Mouse (Mus musculus) colon, adult 2 months (tissue): ENCODE results near the gene Car14. TPM values are rescaled to one million over a fixed set of nuclear protein-coding genes. Genes with fewer than 3 reads are reported as not detected.

Experiments used
- polyA plus RNA-seq: library from polyadenylated mRNA; depleted of rRNA; stranded (reverse); fragments of >200 nt; gene quantifications from 2 replicates; pipeline ENCODE4 v1.2.3, GENCODE M21; 2012; rRNA removed

Car14 gene
- polyA plus RNA-seq: 1.0 and 1.2 TPM in 2 replicates

GRCm38 (mm10) chr3:95904568-95904967 lies at the start of gene Car14:
Car14 (minus strand) TSS chr3:95904691.

GRCm38 (mm10) chr3:95928658-95929503 lies 24.4 kb upstream of the Car14 start, which contains the start of gene Anp32e:
Anp32e (plus strand) TSS chr3:95929246.

GRCm38 (mm10) chr3:95893606-95894316 lies 10.7 kb downstream of the Car14 start, which contains the start of gene Aph1a:
Aph1a (plus strand) TSS chr3:95893969.

GRCm38 (mm10) chr3:95891211-95892065 lies 13.1 kb downstream of the Car14 start, which contains the start of gene BC028528:
BC028528 (minus strand) TSS chr3:95892005.

GRCm38 (mm10) chr3:95881979-95882815 lies 22.3 kb downstream of the Car14 start, which contains the start of gene Ciart:
Ciart (minus strand) TSS chr3:95882251.

GRCm38 (mm10) chr3:95871392-95871867 lies 33.1 kb downstream of the Car14 start, which contains the start of gene Mrps21:
Mrps21 (minus strand) TSS chr3:95871519.

GRCm38 (mm10) chr3:95855502-95856089 lies 48.9 kb downstream of the Car14 start, which contains the start of gene Prpf3:
Prpf3 (minus strand) TSS chr3:95855885.

Other genes starting within 250 kb of the Car14 start
- 300 and 386 TPM in 2 replicates for gene Mcl1, start 245.9 kb downstream of the Car14 start, polyA plus RNA-seq
- gene Adamtsl4, start 216.8 kb downstream of the Car14 start, polyA plus RNA-seq: 27.3 and 37.6 TPM in 2 replicates
- 332 and 406 TPM in 2 replicates for gene Ecm1, start 165.1 kb downstream of the Car14 start, polyA plus RNA-seq
- 24.9 and 25.4 TPM in 2 replicates for gene Tars2, start 144.5 kb downstream of the Car14 start, polyA plus RNA-seq
- 7.4 and 9.9 TPM in 2 replicates for gene Rprd2, start 85.8 kb downstream of the Car14 start, polyA plus RNA-seq
- gene Prpf3, start 48.8 kb downstream of the Car14 start, polyA plus RNA-seq: 4.4 and 5.8 TPM in 2 replicates
- 46.5 and 49.5 TPM in 2 replicates for gene Mrps21, start 33.2 kb downstream of the Car14 start, polyA plus RNA-seq
- gene Ciart, start 22.4 kb downstream of the Car14 start, polyA plus RNA-seq: 1.6 and 2.0 TPM in 2 replicates
- gene BC028528, start 12.7 kb downstream of the Car14 start, polyA plus RNA-seq: 1.3 and 3.2 TPM in 2 replicates
- gene Aph1a, start 10.7 kb downstream of the Car14 start, polyA plus RNA-seq: 185 and 295 TPM in 2 replicates
- gene Anp32e, start 24.6 kb upstream of the Car14 start, polyA plus RNA-seq: 4.6 and 12.0 TPM in 2 replicates
- 30.2 and 42.1 TPM in 2 replicates for gene Plekho1, start 91.3 kb upstream of the Car14 start, polyA plus RNA-seq
- gene Vps45, start 153.8 kb upstream of the Car14 start, polyA plus RNA-seq: 3.4 and 4.2 TPM in 2 replicates
- 16.0 and 17.8 TPM in 2 replicates for gene Otud7b, start 199.8 kb upstream of the Car14 start, polyA plus RNA-seq